Mouse (Mus musculus): Measurements from ENCODE around the gene Gm13119.
"Not testable (repeated sequence)": the region's sequence is repeated elsewhere in the genome, so short reads cannot be mapped to it uniquely, and the experiment has no call there.

- not testable (repeated sequence) for TF ChIP-seq CTCF (IDR thresholded peaks at IDR 0.05; ENCODE audit: borderline replicate concordance, insufficient read depth, low read depth, low read length); POLR2A (IDR thresholded peaks at IDR 0.05; ENCODE audit: borderline replicate concordance, insufficient read depth, low read length)
Observed at GRCm38 (mm10) chr4:144329949-144330348, 27.8 kb upstream of the Gm13119 start, which contains the start of gene Gm13128.

Data from cerebellum, adult 2 months (tissue).